Mouse (Mus musculus) adrenal gland, postnatal 4 days (tissue): ENCODE data around the gene Bri3. TPM values are rescaled to one million over a fixed set of nuclear protein-coding genes. Genes with fewer than 3 reads are reported as not detected.

Experiments
- DNase-seq, 2 experiments: peaks; one replicate each; pipeline ENCODE4 v3.0.0; 2021 to 2022; ENCODE audit warnings: low spot score in 2 of 2, mixed read lengths in 2 of 2
- total RNA-seq, 2 experiments: library from RNA; stranded (reverse); gene quantifications; 2 replicates each; pipeline ENCODE4 v1.2.3; 2021

The Bri3 gene
- total RNA-seq, 2 experiments from 2014 or later, result 102 to 108 TPM

DNA sequence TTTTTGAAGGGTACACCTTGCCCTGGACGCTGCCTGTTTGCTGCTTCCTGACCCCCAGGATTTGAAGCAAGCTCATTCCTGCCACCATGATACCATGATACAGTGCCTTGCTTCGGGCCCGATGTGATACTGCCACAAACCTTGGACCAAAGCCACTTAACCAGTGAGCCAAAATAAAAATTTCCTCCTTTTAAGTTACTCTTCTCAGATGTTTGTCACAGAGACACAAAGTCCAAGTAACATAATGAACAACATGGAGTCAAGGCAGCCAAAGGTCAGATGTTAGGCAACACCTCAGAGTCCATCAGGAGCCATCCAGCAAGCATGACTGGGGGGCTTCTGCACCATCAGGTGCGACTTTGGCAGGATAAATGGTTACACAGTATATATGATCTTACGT lies 11.7 kb upstream of the Bri3 start:
- DNase-seq, result no peak

DNA sequence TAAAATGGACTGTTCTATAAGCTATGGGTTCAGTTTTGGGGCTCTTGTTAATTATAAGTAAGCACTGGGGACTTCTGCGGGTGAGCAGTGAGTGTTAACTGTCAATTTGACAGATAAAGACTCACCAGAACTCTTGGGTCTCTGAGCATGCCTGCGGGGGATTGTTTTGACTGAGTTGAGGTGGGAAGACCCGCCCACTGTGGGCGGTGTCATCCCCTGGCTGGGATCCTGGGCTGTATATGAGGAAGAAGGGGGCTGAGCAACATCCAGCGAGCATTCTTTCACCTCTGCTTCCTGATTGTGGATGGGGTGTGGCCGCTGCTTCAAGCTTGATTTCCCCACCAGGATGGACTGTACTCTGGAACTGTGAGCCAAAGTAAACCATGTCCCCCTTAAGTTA lies 10.0 kb upstream of the Bri3 start:
- DNase-seq, result no peak

DNA sequence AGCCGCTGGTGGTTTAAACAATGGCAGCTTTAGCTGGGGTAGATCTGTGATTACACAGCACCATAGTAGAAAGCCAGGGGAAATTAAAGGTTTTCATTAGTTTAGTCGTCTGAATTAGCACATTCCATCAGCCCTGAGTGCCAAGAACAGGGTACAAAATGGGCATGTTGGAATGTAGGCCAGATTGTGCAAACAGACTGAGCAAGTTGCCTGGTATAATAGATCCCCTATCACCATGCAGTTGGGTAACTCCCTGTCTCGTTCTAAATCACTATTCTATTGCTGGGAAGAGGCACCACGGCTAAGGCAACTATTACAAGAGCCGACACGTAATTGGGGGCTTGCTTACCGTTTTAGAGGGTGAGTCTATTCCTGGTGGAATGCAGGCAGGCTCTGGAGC lies 9.5 kb upstream of the Bri3 start:
- no peak for DNase-seq

DNA sequence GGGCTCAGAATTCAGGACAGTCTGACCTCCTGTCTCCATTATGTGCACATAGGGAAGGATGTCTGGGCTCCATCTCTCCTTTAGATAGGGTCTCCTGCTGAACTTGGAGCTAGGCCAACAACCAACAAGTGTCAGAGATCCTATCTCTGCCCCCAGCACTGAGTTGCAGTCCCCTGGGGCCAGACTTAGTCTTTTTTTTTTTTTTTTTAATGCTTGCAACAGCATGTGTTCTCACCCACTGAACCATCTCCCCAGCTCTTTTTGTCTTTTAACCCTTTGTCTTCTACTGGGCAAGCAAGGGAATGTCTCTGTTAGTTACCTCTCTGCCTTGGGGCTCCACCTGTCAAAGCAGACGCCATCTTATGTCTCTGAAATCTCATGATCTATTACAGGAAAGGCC lies 5.3 kb upstream of the Bri3 start:
- no peak for DNase-seq

DNA sequence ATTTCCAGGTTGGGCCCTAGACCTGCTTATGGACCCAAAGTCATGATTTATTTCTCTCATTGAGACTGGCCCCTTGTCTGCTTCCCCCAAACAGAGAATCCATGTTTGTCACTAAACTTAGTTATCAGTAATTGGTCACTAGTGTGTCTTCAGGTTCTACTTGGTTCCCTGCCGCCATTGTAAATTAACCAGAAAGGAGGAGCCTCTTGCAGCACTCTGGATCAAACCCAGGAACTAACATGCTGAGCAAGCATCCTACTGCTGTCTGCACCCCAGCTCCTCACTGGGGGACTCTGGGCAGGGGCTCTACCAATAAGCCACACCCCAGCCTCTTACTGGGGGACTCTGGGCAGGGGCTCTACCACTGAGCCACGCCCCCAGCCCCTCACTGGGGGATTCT lies 1.4 kb downstream of the Bri3 start:
- DNase-seq, result no peak

DNA sequence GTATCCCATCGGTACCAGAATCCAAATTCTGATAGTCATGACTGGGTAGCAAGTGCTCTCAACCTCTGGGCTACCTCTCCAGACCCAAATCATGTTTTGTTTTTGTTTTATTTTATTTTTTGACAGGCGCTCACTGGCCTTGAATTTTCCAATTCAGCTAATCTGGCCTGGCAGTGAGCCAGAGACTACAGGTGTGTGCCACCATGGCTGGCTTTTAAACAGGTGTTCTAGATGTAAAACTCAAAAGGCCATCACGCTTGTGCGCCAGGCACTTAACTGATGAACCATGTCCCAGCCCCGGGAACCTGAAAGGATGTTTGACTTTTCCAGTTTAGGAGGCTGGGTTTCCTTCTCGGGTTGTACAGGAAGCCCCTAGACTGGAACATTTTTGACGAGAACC lies 2.4 kb downstream of the Bri3 start:
- DNase-seq, result no peak

DNA sequence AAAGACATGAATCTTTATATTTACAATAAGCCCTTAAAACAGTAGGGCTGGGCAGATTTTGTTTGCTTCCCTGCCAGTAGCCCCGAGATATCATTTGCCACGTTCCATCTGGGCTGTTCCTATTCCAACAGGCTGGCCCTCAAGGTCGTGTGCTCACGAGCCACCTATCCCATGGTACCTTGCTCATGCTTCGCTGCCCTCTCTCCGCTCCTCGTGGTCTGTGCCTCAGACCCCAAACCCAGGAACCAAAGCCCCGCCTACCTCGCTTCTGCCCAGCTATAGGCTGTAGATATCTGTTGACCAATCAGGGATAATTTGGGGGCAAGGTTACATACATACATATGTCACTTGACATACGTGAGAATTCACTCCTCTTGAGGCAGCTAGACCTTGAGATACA lies 3.1 kb downstream of the Bri3 start:
- no peak for DNase-seq

DNA sequence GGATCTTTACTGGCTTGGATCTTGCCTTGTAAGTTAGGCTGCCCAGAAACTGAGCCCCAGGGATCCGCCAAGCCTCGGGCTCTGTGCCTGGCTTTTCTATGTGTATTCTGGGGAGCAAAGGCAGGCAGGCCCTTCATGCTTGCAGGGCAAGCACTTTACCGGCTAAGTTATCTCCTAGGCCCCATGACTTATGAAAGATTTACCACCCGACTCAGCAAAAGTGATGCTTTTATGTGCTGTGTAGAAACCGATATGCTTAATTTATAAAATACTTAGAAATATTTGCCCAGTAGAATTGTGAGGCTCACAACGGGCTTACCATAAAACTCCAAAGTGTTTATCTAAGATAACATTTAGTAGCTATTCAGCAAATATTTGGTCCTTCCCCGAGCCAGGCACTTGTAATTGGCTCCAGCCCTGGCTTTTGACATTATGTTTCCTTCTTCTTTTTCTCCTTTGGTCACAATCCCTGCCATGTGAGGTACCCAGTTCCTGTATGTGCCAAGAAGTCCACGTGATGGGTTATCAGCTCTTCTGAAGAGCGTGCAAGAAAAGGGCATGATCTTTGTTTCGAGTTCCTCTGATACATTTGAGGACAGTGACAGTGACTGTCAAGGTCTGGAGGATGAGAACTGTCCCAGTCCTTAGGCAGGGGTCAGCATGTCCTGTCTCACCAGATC lies 3.8 kb downstream of the Bri3 start:
- DNase-seq, result no peak

DNA sequence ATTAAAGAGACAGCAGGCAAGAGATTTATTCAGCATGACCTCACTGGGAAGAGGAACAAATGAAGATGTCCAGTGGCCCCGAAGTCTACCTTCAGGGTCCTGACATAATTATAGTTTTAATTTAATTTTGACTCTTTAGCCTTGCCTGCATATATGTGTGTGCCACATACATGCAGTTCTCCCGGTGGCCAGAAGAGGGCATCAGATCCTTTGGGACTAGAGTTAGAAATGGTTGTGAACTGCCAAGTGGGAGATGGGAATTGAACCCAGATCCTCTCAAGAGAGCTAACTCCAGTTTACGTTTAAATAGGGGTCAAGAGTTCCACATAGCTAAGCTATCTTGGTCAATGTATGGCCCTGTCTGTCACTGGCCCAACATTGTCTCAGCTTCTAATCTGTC lies 5.6 kb downstream of the Bri3 start:
- no peak for DNase-seq

DNA sequence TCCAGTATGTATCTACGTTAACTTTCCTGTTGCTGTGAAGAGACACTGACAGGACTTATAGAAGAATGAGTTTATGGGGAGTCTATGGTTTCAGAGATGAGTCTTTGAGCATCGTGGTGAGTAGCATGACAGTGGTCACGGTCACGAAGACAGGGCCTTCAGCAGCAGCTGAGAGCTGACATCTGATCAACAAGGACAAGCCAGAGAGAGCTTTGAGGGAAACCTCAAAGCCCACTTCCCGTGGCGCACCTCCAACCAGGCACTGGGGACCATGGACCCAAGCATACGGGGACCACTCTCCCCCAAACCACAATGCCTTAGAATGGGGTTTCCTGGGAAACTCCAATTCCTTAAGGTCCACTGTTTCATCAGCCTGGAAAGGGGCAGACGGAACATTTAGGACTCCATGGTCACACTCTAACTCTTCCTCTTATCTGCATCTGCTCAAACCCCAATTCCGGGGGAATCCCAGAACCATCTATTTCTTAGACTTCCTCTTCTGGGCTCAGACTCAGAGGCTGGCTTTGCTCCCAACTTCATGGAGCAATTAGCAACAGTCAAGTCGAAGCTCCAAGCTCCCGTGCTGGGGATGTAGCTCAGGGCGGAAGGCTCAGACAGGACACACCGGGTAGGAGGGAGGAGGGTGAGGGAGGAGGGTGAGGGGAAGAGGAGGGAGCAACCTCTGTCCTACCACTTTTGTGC lies 7.8 kb downstream of the Bri3 start:
- DNase-seq, result no peak

DNA sequence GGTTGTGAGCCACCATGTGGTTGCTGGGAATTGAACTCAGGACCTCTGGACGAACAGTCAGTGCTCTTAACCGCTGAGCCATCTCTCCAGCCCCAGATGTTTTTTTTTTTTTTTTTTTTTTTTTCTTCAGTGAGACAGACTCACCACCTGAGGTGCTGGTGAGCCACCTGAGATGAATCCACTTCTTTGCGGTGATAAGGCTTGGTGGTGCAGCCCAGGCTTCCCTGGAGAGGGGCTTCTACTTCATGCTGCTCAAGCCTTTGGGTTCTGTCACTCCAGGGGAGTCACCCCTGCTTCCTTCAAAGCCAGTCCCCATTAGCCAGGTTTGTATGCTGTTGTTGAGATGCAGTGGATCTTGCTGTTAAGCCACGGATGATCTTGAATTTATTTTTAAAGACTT lies 9.0 kb downstream of the Bri3 start:
- DNase-seq, result no peak

DNA sequence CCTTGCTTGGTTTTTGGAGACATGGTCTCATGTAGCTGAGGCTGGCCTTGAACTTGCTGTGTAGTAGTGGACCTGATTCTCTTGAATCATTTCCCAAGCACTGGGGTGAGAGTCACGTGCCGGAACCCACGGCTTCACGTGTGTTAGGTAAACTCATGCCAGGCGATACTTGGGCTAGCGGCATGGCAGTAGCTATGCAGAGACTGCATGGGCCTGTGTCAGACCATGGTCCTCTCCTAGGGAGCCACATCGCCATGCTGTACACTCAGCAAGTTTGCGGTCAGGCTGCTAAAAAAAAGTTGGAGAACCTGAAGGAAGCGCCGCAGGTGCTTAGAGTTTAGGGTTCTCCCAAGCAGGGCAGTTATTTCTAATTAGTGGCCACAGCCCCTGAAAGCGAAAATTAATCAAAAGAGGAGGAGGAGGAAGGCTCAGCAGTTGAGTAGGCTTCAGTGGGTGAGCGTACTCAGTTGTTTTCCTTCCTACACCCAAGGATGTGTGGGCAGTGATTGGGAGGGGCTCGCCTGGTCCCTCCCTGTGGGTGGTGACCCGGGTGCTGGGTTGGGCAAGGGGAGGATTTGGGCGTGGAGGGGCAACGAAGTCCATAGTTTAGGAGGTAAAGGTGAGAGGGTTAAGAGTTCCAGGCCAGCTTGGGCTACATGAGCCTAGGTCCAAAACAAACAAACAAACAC lies 10.0 kb downstream of the Bri3 start:
- DNase-seq, result peak in 1 of 2 experiments; percentile 59

DNA sequence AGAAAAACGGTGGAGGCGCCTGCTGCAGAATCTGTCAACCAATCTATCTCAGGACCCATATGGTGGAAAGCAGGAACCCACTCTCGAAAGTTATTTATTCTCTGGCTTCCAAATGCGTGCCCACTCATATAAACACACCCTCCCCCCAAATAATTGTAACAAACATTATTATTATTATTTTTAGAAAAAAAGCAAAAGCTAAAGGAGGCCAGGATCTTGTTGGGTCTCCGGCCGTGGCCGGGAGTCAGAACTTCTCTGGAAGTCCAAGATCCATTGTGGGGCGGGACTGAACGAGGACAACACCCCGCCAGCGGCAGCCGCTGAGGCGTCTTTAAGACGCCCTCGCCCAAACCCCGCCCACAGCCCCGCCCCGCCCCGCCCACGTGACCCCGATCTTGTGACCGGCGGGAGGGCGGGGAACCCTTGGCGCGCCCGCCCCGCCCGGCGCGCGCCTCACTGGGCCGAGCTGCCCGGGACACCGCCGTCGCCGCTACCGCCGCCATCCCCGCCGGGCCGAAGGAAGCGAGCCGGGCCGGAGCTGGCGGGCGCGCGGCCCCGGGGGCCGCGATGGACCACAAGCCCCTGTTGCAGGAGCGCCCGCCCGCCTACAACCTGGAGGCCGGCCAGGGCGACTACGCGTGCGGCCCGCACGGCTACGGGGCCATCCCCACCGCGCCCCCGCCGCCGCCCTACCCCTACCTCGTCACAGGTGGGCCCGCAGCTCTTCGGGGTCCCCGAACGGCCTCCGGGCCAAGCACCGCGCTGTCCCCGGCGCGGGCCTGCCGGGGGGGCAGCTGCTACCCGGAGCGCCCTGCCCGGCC lies 10.8 kb downstream of the Bri3 start:
- peak; percentile 58 to 66 for DNase-seq

DNA sequence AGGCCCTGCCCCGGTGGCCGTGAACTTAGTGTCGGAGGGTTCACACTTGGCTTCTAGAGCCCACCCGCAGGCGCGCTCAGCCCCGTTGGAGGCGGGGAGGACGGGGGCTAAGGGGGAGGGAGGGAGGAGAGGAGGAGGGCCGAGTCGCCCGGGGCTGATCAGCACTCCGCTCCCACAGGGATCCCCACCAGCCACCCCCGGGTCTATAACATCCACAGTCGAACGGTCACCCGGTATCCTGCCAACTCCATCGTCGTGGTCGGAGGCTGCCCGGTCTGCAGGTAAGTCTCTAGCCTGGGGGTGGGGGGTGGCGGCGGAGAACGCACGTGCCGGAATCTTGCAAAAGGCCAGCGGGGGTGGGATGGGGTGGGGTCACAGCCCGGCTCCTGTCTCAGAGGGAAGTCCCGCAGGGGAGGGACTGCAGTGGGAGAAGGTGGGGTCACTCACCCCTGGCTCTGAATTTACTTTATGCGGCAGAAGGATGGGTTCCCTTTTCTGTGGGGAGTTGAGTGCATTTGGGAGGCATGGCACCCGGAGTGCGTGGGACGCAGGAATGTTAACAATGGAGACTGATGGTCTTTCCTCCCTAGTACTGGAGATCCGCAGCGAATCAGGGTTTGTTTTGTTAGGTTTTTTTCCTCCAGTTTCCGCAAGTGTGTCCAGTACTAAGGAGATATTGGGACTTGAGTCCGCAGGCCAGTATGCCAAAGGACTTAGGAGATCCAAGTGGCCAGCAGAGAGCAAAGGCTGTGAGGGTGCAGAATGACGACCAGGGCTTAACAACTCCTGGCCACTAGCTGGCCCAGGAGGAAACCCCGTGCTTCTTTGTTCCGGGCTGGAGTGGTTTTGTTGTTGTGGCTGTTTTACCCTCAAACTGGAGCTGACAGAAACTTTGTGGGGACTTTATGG lies 11.6 kb downstream of the Bri3 start:
- DNase-seq, result peak in 1 of 2 experiments; percentile 27

DNA sequence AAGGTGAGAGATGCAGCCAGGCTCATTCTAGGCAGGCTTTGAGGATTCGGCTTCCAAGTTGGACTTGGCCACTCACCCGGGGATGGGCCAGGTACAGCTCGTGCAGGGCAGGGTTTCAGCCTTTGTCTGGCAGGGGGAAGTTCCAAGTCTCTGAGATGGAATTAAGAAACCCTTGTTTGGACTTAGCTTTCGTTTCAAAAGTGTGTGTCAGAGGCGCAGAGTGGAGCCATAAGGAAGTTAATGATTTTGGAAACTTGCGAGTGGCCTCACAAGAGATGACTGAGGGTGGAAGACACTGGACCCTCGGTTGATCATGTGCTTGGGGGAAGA lies 12.3 kb downstream of the Bri3 start:
- no peak for DNase-seq

DNA sequence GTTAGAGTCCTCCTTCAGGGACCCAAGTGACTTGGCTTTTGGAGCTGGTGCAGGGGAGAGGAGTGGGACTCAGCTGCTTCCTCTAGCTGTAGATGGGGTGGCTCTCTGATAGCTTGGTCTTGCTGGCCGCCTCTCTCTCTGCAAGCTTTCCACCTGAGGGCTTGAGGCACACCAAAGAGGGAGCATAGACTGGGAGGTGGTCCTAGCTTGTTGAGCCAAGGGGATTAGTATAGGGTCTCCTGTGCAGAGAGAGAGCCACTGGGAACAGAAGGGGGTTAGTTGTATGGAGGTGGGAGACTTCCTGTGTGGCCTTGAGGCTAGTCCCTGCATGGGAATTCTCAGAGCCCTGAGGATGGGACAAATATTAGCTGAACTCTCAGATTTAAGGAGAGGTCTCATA lies 12.7 kb downstream of the Bri3 start:
- no peak for DNase-seq

DNA sequence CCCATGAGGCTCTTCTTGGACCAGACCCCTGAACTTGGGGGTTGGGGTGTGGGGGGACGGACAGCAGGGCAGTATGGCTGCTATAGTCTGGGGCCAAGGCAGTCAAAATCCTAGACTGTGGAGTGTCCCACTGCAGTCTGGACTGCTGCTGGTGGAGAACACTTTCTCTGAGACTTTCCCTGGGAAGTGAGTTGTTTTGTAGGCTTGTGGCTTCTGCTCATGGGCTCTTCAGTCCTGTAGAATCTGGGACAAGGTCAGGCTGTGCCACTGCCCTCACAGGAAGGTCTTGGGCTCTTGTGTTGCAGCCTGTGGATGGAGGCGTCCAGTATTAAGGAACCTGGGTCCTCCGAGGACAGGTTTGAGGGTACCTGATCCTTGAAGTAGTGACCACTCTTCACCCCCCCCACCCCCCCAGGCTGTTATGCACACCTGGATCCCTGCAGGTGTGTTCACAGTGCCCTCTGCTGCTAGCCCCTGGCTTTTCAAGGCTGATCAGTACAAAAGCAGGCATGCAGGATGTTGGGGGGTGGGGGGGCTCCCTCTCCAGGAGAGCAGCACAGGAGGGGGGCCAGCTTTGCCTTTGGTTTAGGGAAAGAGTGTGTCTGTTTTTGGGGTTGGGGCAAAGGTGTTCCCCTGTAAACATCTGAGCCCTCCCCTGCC lies 13.3 kb downstream of the Bri3 start:
- no peak for DNase-seq

DNA sequence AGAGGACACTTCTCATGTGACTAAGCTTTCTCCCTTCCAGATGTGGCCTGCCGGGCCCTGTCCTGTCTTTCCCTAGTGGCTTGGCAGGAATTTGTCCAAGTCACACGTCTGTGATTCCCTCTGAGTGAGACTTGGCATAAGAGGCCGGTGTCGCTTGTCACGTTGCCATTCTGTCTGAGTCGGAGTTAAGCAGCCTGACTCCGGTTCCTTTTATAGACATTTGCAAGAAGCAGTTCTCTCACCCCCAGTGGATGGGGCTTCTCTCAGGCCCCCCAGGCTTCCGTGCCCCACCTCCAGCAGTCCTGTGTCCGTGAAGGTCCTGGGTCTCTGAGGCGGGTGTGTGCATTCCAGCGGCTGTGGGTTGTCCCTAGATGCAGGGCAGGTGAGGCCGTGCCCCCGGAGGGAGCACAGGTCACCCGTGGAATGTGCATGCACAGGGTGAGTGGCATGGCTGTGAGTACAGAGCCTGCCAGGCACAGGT lies 13.9 kb downstream of the Bri3 start:
- no peak for DNase-seq

DNA sequence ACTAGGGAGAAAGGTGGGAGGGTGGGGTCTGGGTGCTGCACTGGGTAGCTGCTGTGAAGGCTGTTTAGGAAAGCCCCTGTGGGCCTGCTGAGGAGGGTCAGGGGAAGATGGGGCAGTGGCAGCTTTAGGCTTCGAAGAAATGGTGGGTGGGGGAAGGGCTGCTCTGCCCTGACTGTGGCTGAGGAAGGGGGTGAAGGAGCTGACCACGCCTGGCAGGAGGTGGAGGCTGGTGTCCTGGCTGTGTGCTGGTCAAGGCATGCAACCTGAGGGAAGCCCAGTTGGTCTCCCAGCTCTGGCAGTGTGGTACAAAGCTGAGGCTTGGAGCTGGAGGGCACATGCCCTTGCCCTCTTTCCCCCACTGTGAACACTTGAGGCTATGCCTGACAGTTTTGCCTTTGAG lies 14.4 kb downstream of the Bri3 start:
- DNase-seq, result no peak

DNA sequence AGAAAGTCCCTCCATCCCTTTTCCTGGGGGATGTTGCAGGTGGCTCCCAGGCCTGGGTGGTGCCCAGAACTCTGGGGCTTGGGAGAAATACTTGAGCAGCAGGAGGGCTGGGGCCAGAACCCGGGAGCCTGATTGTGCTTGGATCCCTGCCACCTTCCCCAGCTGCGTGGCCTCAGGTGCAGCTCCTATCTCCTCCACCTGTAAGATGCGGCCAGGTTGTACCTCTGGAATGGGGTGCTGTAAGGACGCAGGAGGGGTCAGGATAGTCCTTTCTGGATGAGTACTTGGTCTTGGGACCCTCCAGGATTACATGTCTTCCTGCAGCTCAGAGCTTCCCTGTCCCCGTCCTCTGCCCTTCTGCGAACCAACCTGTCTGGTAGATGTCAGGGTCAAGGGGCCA lies 15.0 kb downstream of the Bri3 start:
- DNase-seq, result no peak
